Mouse (Mus musculus) urinary bladder, adult 18-20 months (tissue): ENCODE results near the gene Gm10486.
"Not testable (repeated sequence)": the region's sequence is repeated elsewhere in the genome, so short reads cannot be mapped to it uniquely, and the experiment has no call there.

ENCODE experiments used
- DNase-seq, 2 experiments: peaks; one replicate each; pipeline ENCODE4 v3.0.0; 2022; ENCODE audit warnings: low spot score in 2 of 2, mixed read lengths in 2 of 2

Gm10486 gene

GRCm38 (mm10) chrX:35067084-35067483 lies at the start of gene Gm10486:
TSS of gene Gm10486 (plus strand) at chrX:35067384.
- DNase-seq, result not testable (repeated sequence)
